In genomic region chr17:24698715-24699114, GRCm38 (mm10) we compare ENCODE assay signal across 18 mouse cellular contexts. TPM values are rescaled to one million over a fixed set of nuclear protein-coding genes. Genes with fewer than 3 reads are reported as not detected.
A peak's percentile ranks its signal among the peaks of the same experiment; 100 is the strongest.
DNase-seq lines count a peak whose midpoint lies in the region; ATAC-seq and TF ChIP-seq lines count a peak whose summit lies in the region.
"Had no signal": no experiment of that assay in that cellular context is flagged by ENCODE, and none has a peak within 500 bp of the region (broad histone marks: within the 10 kb centered on the region; RNA-seq: fewer than 3 reads in every experiment).

No protein-coding gene starts in this region.

- peaks cover 8% of the 10 kb centered on the region; the same call in 1 of the 2 replicates for H3K27me3 ChIP-seq in hindbrain, embryonic 12.5 days
- H3K27me3 ChIP-seq in hindbrain, embryonic 13.5 days, result peaks cover 7% of the 10 kb centered on the region; the same call in 1 of the 2 replicates
- no peaks in the 10 kb centered on the region; the same call in 1 of the 2 replicates for H3K27me3 ChIP-seq in midbrain, embryonic 13.5 days
- H3K27me3 ChIP-seq in midbrain, embryonic 15.5 days (replicated peaks), result peaks cover 3% of the 10 kb centered on the region; the same call in 1 of the 2 replicates
- no peaks in the 10 kb centered on the region for H3K27me3 ChIP-seq in embryonic facial prominence, embryonic 13.5 days
- H3K27me3 ChIP-seq in small intestine, adult 2 months (ENCODE audit: control insufficient read depth, insufficient read depth, low read length), result no peaks in the 10 kb centered on the region
- 0 out of 2 replicates have a peak, but pooled peaks cover 7% of the 10 kb centered on the region for H3K27me3 ChIP-seq in heart, embryonic 10.5 days (ENCODE audit: insufficient read depth, poor library complexity, severe bottlenecking)
- H3K27me3 ChIP-seq: forebrain, embryonic 15.5 days; limb, embryonic 12.5 days; neural tube, embryonic 12.5 days had no signal

- WGBS in hindbrain, embryonic 12.5 days, result 68% methylated on average over 9 of the region's 9 CpGs
- 66% methylated on average over 9 of the region's 9 CpGs for WGBS in hindbrain, embryonic 13.5 days
- WGBS in midbrain, embryonic 13.5 days, result 68% methylated on average over 9 of the region's 9 CpGs
- WGBS in midbrain, embryonic 15.5 days, result 70% methylated on average over 9 of the region's 9 CpGs
- 69% methylated on average over 9 of the region's 9 CpGs for WGBS in embryonic facial prominence, embryonic 13.5 days
- WGBS in small intestine, adult 2 months, result 28% methylated on average over 9 of the region's 9 CpGs
- 70% methylated on average over 9 of the region's 9 CpGs for WGBS in heart, embryonic 10.5 days

- peaks cover 39% of the 10 kb centered on the region for H3K36me3 ChIP-seq in hindbrain, embryonic 12.5 days
- H3K36me3 ChIP-seq in hindbrain, embryonic 13.5 days, result peaks cover 42% of the 10 kb centered on the region
- peaks cover 42% of the 10 kb centered on the region for H3K36me3 ChIP-seq in midbrain, embryonic 13.5 days
- peaks cover 29% of the 10 kb centered on the region; the same call in 1 of the 2 replicates for H3K36me3 ChIP-seq in midbrain, embryonic 15.5 days (replicated peaks)
- peaks cover 41% of the 10 kb centered on the region for H3K36me3 ChIP-seq in embryonic facial prominence, embryonic 13.5 days
- H3K36me3 ChIP-seq in small intestine, adult 2 months (ENCODE audit: control insufficient read depth, insufficient read depth, low read length), result peaks cover 21% of the 10 kb centered on the region
- H3K36me3 ChIP-seq in heart, embryonic 10.5 days, result peaks cover 45% of the 10 kb centered on the region

- TF ChIP-seq CTCF in small intestine, adult 2 months (IDR thresholded peaks at IDR 0.05; ENCODE audit: extremely low read depth, insufficient read length, insufficient replicate concordance, low read depth, low read length), result no peak

- no peak overlapping the region for H3K27ac ChIP-seq in hindbrain, embryonic 12.5 days
- no peak overlapping the region for H3K27ac ChIP-seq in hindbrain, embryonic 13.5 days
- no peak overlapping the region for H3K27ac ChIP-seq in midbrain, embryonic 13.5 days
- H3K27ac ChIP-seq in midbrain, embryonic 15.5 days, result no peak overlapping the region
- H3K27ac ChIP-seq in embryonic facial prominence, embryonic 13.5 days, result no peak overlapping the region
- peak overlapping the region; percentile 99 for H3K27ac ChIP-seq in small intestine, adult 2 months (ENCODE audit: insufficient read depth, low read depth, low read length)
- H3K27ac ChIP-seq in heart, embryonic 10.5 days, result no peak overlapping the region
- H3K27ac ChIP-seq: forebrain, embryonic 15.5 days; liver, embryonic 15.5 days; neural tube, embryonic 12.5 days had no signal

- DNase-seq in cerebellum, adult 18-20 months, result no peak
- no peak for DNase-seq in heart, embryonic 10.5 days (ENCODE audit: low spot score)
- DNase-seq: adrenal gland, postnatal 10 days; cerebellum, postnatal 14 days; right cerebral cortex, postnatal 4 days; thymus, postnatal 36 days had no signal

- H3K4me1 ChIP-seq in hindbrain, embryonic 12.5 days, result peaks cover 26% of the 10 kb centered on the region
- peaks cover 36% of the 10 kb centered on the region for H3K4me1 ChIP-seq in hindbrain, embryonic 13.5 days (replicated peaks)
- H3K4me1 ChIP-seq in midbrain, embryonic 13.5 days (replicated peaks), result peaks cover 24% of the 10 kb centered on the region
- peaks cover 21% of the 10 kb centered on the region for H3K4me1 ChIP-seq in midbrain, embryonic 15.5 days
- H3K4me1 ChIP-seq in embryonic facial prominence, embryonic 13.5 days, result peaks cover 31% of the 10 kb centered on the region
- peaks cover 23% of the 10 kb centered on the region for H3K4me1 ChIP-seq in small intestine, adult 2 months (ENCODE audit: control insufficient read depth, insufficient read depth, insufficient read length, low read length)
- H3K4me1 ChIP-seq in heart, embryonic 10.5 days, result peaks cover 20% of the 10 kb centered on the region

- ATAC-seq in hindbrain, embryonic 12.5 days (ENCODE audit: low FRiP score), result no peak
- no peak for ATAC-seq in hindbrain, embryonic 13.5 days (ENCODE audit: low FRiP score)
- ATAC-seq in midbrain, embryonic 13.5 days, result no peak
- ATAC-seq in midbrain, embryonic 15.5 days (replicated peaks), result no peak
- no peak for ATAC-seq in embryonic facial prominence, embryonic 13.5 days (ENCODE audit: insufficient number of reproducible peaks, insufficient read depth, low FRiP score, low TSS enrichment, low read depth)
- ATAC-seq: forebrain, embryonic 15.5 days; hindbrain, embryonic 16.5 days had no signal

- no peak for TF ChIP-seq POLR2A in small intestine, adult 2 months (IDR thresholded peaks at IDR 0.05; ENCODE audit: low read depth, low read length)

- no peak overlapping the region for H3K4me3 ChIP-seq in hindbrain, embryonic 12.5 days
- H3K4me3 ChIP-seq in hindbrain, embryonic 13.5 days, result no peak overlapping the region
- no peak overlapping the region for H3K4me3 ChIP-seq in midbrain, embryonic 13.5 days (replicated peaks)
- no peak overlapping the region for H3K4me3 ChIP-seq in midbrain, embryonic 15.5 days
- H3K4me3 ChIP-seq in embryonic facial prominence, embryonic 13.5 days, result no peak overlapping the region
- H3K4me3 ChIP-seq in small intestine, adult 2 months (ENCODE audit: low read depth, low read length), result peak overlapping the region; percentile 66
- H3K4me3 ChIP-seq in heart, embryonic 10.5 days, result no peak overlapping the region
- H3K4me3 ChIP-seq: forebrain, embryonic 15.5 days; limb, embryonic 12.5 days; liver, embryonic 15.5 days; neural tube, embryonic 12.5 days had no signal

- peak overlapping the region; percentile 15; the same call in 1 of the 2 replicates for H3K4me2 ChIP-seq in hindbrain, embryonic 12.5 days (replicated peaks)
- no peak overlapping the region for H3K4me2 ChIP-seq in hindbrain, embryonic 13.5 days
- H3K4me2 ChIP-seq in midbrain, embryonic 13.5 days (replicated peaks), result no peak overlapping the region
- H3K4me2 ChIP-seq in midbrain, embryonic 15.5 days, result no peak overlapping the region
- H3K4me2 ChIP-seq in embryonic facial prominence, embryonic 13.5 days, result 0 out of 2 replicates have a peak overlapping the region, but pooled peaks have one; percentile 0
- H3K4me2 ChIP-seq: forebrain, embryonic 15.5 days; heart, embryonic 11.5 days; limb, embryonic 12.5 days; liver, embryonic 15.5 days; neural tube, embryonic 12.5 days had no signal

- no peaks in the 10 kb centered on the region for H3K9me3 ChIP-seq in hindbrain, embryonic 12.5 days (replicated peaks)
- no peaks in the 10 kb centered on the region for H3K9me3 ChIP-seq in hindbrain, embryonic 13.5 days
- H3K9me3 ChIP-seq in midbrain, embryonic 13.5 days, result no peaks in the 10 kb centered on the region
- H3K9me3 ChIP-seq in midbrain, embryonic 15.5 days, result no peaks in the 10 kb centered on the region
- H3K9me3 ChIP-seq in embryonic facial prominence, embryonic 13.5 days, result no peaks in the 10 kb centered on the region
- H3K9me3 ChIP-seq in heart, embryonic 10.5 days, result no peaks in the 10 kb centered on the region
- H3K9me3 ChIP-seq: forebrain, embryonic 15.5 days; limb, embryonic 12.5 days; liver, embryonic 15.5 days; neural tube, embryonic 12.5 days had no signal

- no peak overlapping the region for H3K9ac ChIP-seq in hindbrain, embryonic 12.5 days
- no peak overlapping the region; the same call in 1 of the 2 replicates for H3K9ac ChIP-seq in hindbrain, embryonic 13.5 days
- 0 out of 2 replicates have a peak overlapping the region, but pooled peaks have one; percentile 19 for H3K9ac ChIP-seq in midbrain, embryonic 13.5 days (replicated peaks)
- H3K9ac ChIP-seq in midbrain, embryonic 15.5 days, result no peak overlapping the region
- H3K9ac ChIP-seq in embryonic facial prominence, embryonic 13.5 days, result 0 out of 2 replicates have a peak overlapping the region, but pooled peaks have one; percentile 8
- H3K9ac ChIP-seq: forebrain, embryonic 15.5 days; limb, embryonic 12.5 days; liver, embryonic 15.5 days; neural tube, embryonic 12.5 days had no signal

RNA-seq across cellular contexts. Expression of gene Noxo1, which starts 2.7 kb away (rescaled TPM):
- 3.6 and 4.8 TPM in 2 replicates for polyA plus RNA-seq in hindbrain, embryonic 12.5 days (2016; fragmentation: Nextera tagmentation; extraction: Ambion mirVana)
- polyA plus RNA-seq in hindbrain, embryonic 13.5 days (2015; fragmentation: Nextera tagmentation; extraction: Ambion mirVana), result 2.9 and 3.4 TPM in 2 replicates
- polyA plus RNA-seq in midbrain, embryonic 13.5 days (2015; fragmentation: Nextera tagmentation; extraction: Ambion mirVana), result 1.7 and 2.2 TPM in 2 replicates
- polyA plus RNA-seq in midbrain, embryonic 15.5 days (2015; fragmentation: Nextera tagmentation; extraction: Ambion mirVana), result 2.1 and 2.5 TPM in 2 replicates
- 2.6 and 3.5 TPM in 2 replicates for polyA plus RNA-seq in embryonic facial prominence, embryonic 13.5 days (2015; fragmentation: Nextera tagmentation; extraction: Ambion mirVana)
- 57.7 and 115 TPM in 2 replicates for polyA plus RNA-seq in small intestine, adult 2 months (2012; rRNA removed)
- polyA plus RNA-seq in heart, embryonic 10.5 days (2016; fragmentation: Nextera tagmentation; extraction: Ambion mirVana), result 0.78 and 0.79 TPM in 2 replicates

RNA-seq across cellular contexts. Expression of gene Gfer, which starts 2.8 kb away (rescaled TPM):
- 42.2 and 42.4 TPM in 2 replicates for polyA plus RNA-seq in hindbrain, embryonic 12.5 days (2016; fragmentation: Nextera tagmentation; extraction: Ambion mirVana)
- polyA plus RNA-seq in hindbrain, embryonic 13.5 days (2015; fragmentation: Nextera tagmentation; extraction: Ambion mirVana), result 38.7 and 38.9 TPM in 2 replicates
- polyA plus RNA-seq in midbrain, embryonic 13.5 days (2015; fragmentation: Nextera tagmentation; extraction: Ambion mirVana), result 36.7 and 39.9 TPM in 2 replicates
- 36.2 and 39.2 TPM in 2 replicates for polyA plus RNA-seq in midbrain, embryonic 15.5 days (2015; fragmentation: Nextera tagmentation; extraction: Ambion mirVana)
- polyA plus RNA-seq in embryonic facial prominence, embryonic 13.5 days (2015; fragmentation: Nextera tagmentation; extraction: Ambion mirVana), result 43.8 and 49.0 TPM in 2 replicates
- polyA plus RNA-seq in small intestine, adult 2 months (2012; rRNA removed), result 22.8 and 35.9 TPM in 2 replicates
- 38.3 and 49.4 TPM in 2 replicates for polyA plus RNA-seq in heart, embryonic 10.5 days (2016; fragmentation: Nextera tagmentation; extraction: Ambion mirVana)

RNA-seq across cellular contexts. Expression of gene Tbl3, which starts 8.7 kb away (rescaled TPM):
- polyA plus RNA-seq in hindbrain, embryonic 12.5 days (2016; fragmentation: Nextera tagmentation; extraction: Ambion mirVana), result 76.9 and 79.7 TPM in 2 replicates
- 69.0 and 70.6 TPM in 2 replicates for polyA plus RNA-seq in hindbrain, embryonic 13.5 days (2015; fragmentation: Nextera tagmentation; extraction: Ambion mirVana)
- polyA plus RNA-seq in midbrain, embryonic 13.5 days (2015; fragmentation: Nextera tagmentation; extraction: Ambion mirVana), result 81.4 and 84.3 TPM in 2 replicates
- 71.4 and 72.1 TPM in 2 replicates for polyA plus RNA-seq in midbrain, embryonic 15.5 days (2015; fragmentation: Nextera tagmentation; extraction: Ambion mirVana)
- 74.2 and 81.6 TPM in 2 replicates for polyA plus RNA-seq in embryonic facial prominence, embryonic 13.5 days (2015; fragmentation: Nextera tagmentation; extraction: Ambion mirVana)
- 26.0 and 49.6 TPM in 2 replicates for polyA plus RNA-seq in small intestine, adult 2 months (2012; rRNA removed)
- 79.1 and 100 TPM in 2 replicates for polyA plus RNA-seq in heart, embryonic 10.5 days (2016; fragmentation: Nextera tagmentation; extraction: Ambion mirVana)

RNA-seq across cellular contexts. Expression of gene Syngr3, which starts 9.0 kb away (rescaled TPM):
- 30.6 and 32.1 TPM in 2 replicates for polyA plus RNA-seq in hindbrain, embryonic 12.5 days (2016; fragmentation: Nextera tagmentation; extraction: Ambion mirVana)
- 114 and 115 TPM in 2 replicates for polyA plus RNA-seq in hindbrain, embryonic 13.5 days (2015; fragmentation: Nextera tagmentation; extraction: Ambion mirVana)
- polyA plus RNA-seq in midbrain, embryonic 13.5 days (2015; fragmentation: Nextera tagmentation; extraction: Ambion mirVana), result 95.0 and 98.1 TPM in 2 replicates
- polyA plus RNA-seq in midbrain, embryonic 15.5 days (2015; fragmentation: Nextera tagmentation; extraction: Ambion mirVana), result 240 and 255 TPM in 2 replicates
- 4.6 and 4.9 TPM in 2 replicates for polyA plus RNA-seq in embryonic facial prominence, embryonic 13.5 days (2015; fragmentation: Nextera tagmentation; extraction: Ambion mirVana)
- 1.2 and 1.3 TPM in 2 replicates for polyA plus RNA-seq in small intestine, adult 2 months (2012; rRNA removed)
- 0.54 and 1.5 TPM in 2 replicates for polyA plus RNA-seq in heart, embryonic 10.5 days (2016; fragmentation: Nextera tagmentation; extraction: Ambion mirVana)

RNA-seq across cellular contexts. Expression of gene Rnf151, which starts 19.1 kb away (rescaled TPM):
- 0.18 and 0.35 TPM in 2 replicates for polyA plus RNA-seq in hindbrain, embryonic 12.5 days (2016; fragmentation: Nextera tagmentation; extraction: Ambion mirVana)
- polyA plus RNA-seq in hindbrain, embryonic 13.5 days (2015; fragmentation: Nextera tagmentation; extraction: Ambion mirVana), result 0.27 TPM in 1 of 2 replicates, not detected in the other
- not detected in 2 replicates for polyA plus RNA-seq in midbrain, embryonic 13.5 days (2015; fragmentation: Nextera tagmentation; extraction: Ambion mirVana)
- not detected in 2 replicates for polyA plus RNA-seq in midbrain, embryonic 15.5 days (2015; fragmentation: Nextera tagmentation; extraction: Ambion mirVana)
- 0.20 and 0.23 TPM in 2 replicates for polyA plus RNA-seq in embryonic facial prominence, embryonic 13.5 days (2015; fragmentation: Nextera tagmentation; extraction: Ambion mirVana)
- polyA plus RNA-seq in small intestine, adult 2 months (2012; rRNA removed), result 0.19 TPM in 1 of 2 replicates, not detected in the other
- 0.20 and 0.33 TPM in 2 replicates for polyA plus RNA-seq in heart, embryonic 10.5 days (2016; fragmentation: Nextera tagmentation; extraction: Ambion mirVana)
- polyA plus RNA-seq: forebrain, embryonic 15.5 days; heart, embryonic 11.5 days; hindbrain, embryonic 16.5 days; liver, embryonic 15.5 days; neural tube, embryonic 12.5 days had no signal

Comparison
In these comparisons a context has a peak if more than half of its experiments do, and no peak if none do; other contexts are left out.
1. H3K4me2 ChIP-seq: peak in hindbrain, embryonic 12.5 days (single experiment) and embryonic facial prominence, embryonic 13.5 days (single experiment); none in hindbrain, embryonic 13.5 days (single experiment), midbrain, embryonic 13.5 days (single experiment) and midbrain, embryonic 15.5 days (single experiment).
2. H3K9ac ChIP-seq: peak in midbrain, embryonic 13.5 days (single experiment) and embryonic facial prominence, embryonic 13.5 days (single experiment); none in hindbrain, embryonic 12.5 days (single experiment), hindbrain, embryonic 13.5 days (single experiment) and midbrain, embryonic 15.5 days (single experiment).
3. RNA of gene Noxo1, which starts 2.7 kb away (polyA plus RNA-seq): 57.7 to 115 TPM in small intestine, adult 2 months; 3.6 to 4.8 TPM in hindbrain, embryonic 12.5 days, 2.6 to 3.5 TPM in embryonic facial prominence, embryonic 13.5 days, 2.9 to 3.4 TPM in hindbrain, embryonic 13.5 days, 1.7 to 2.2 TPM in midbrain, embryonic 13.5 days, 2.1 to 2.5 TPM in midbrain, embryonic 15.5 days and 0.78 to 0.79 TPM in heart, embryonic 10.5 days; every median in the first group is over 10 times any median in the second.